ENCODE assay signal across 19 mouse cellular contexts in the genomic region with DNA sequence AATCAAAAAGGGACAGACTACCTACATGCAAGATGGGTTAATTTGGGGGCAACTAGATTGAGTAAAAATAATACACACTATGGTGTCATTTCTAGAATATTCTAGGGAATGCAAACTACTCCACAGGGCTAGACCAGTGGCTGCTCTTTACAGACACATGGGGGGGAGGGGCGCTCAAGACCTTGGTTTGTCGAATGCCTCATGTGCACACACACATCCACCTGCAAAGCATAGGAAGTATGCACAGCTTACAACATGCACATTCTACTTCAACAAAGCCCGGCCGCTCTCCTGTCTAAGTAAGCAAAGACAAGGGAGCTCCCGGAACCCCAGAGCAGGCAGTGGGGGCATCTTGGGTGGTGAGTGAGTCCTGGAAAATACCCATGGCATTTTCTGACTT.
"Had no signal": no experiment of that assay in that cellular context is flagged by ENCODE, and none has a peak within 500 bp of the region (broad histone marks: within the 10 kb centered on the region; RNA-seq: fewer than 3 reads in every experiment).

No protein-coding gene starts in this region.

- H3K27ac ChIP-seq: kidney, postnatal 0 days; left cerebral cortex, adult 2 months; liver, embryonic 13.5 days; macrophage; midbrain, embryonic 12.5 days; midbrain, embryonic 15.5 days; neural tube, embryonic 12.5 days; neural tube, embryonic 15.5 days; stomach, postnatal 0 days had no signal

- H3K9me3 ChIP-seq: liver, embryonic 13.5 days; midbrain, embryonic 12.5 days; midbrain, embryonic 15.5 days; neural tube, embryonic 12.5 days; neural tube, embryonic 15.5 days had no signal

- DNase-seq: kidney, adult 18-20 months; kidney, adult 9 months; kidney, postnatal 36 days; layer of hippocampus, postnatal 36 days; liver, embryonic 13.5 days; lung, embryonic 14.5 days; right cerebral cortex, adult 18-20 months; right cerebral cortex, postnatal 14 days; right cerebral cortex, postnatal 4 days had no signal

- H3K4me2 ChIP-seq: liver, embryonic 13.5 days; lung, embryonic 14.5 days; midbrain, embryonic 12.5 days; midbrain, embryonic 15.5 days; neural tube, embryonic 12.5 days; neural tube, embryonic 15.5 days had no signal

- H3K4me3 ChIP-seq: left cerebral cortex, adult 2 months; liver, embryonic 13.5 days; midbrain, embryonic 12.5 days; midbrain, embryonic 15.5 days; neural tube, embryonic 12.5 days; neural tube, embryonic 15.5 days had no signal

- H3K27me3 ChIP-seq: liver, embryonic 13.5 days; midbrain, embryonic 12.5 days; midbrain, embryonic 15.5 days; neural tube, embryonic 12.5 days; neural tube, embryonic 15.5 days had no signal

- ATAC-seq: intestine, embryonic 16.5 days; lung, postnatal 0 days; midbrain, embryonic 15.5 days had no signal

- H3K36me3 ChIP-seq: midbrain, embryonic 15.5 days; neural tube, embryonic 15.5 days had no signal

- H3K9ac ChIP-seq: liver, embryonic 13.5 days; lung, embryonic 14.5 days; midbrain, embryonic 12.5 days; midbrain, embryonic 15.5 days; neural tube, embryonic 12.5 days; neural tube, embryonic 15.5 days had no signal
